Mouse (Mus musculus) embryonic facial prominence, embryonic 13.5 days (tissue): ENCODE data around the gene Gm13285. TPM values are rescaled to one million over a fixed set of nuclear protein-coding genes. Genes with fewer than 3 reads are reported as not detected.
A peak's percentile ranks its signal among the peaks of the same experiment; 100 is the strongest.
"Not testable (repeated sequence)": the region's sequence is repeated elsewhere in the genome, so short reads cannot be mapped to it uniquely, and the experiment has no call there.

Source experiments
- ATAC-seq: fragments of 200-750 bp; cut with Nextera tagmentation; 2 replicates; pipeline ENCODE4 v1.8.0; 2017; ENCODE audit warnings: low read depth; ENCODE audit not compliant: insufficient number of reproducible peaks, insufficient read depth, low FRiP score, low TSS enrichment
- H3K27ac ChIP-seq: fragments of 300-500 bp; sonication (generic); 2 replicates; pipeline ENCODE4 v1.5.1; 2015; ENCODE audit warnings: moderate library complexity, mild to moderate bottlenecking, inconsistent platforms
- H3K27me3 ChIP-seq: fragments of 300-500 bp; sonication (generic); 2 replicates; pipeline ENCODE4 v1.6.1; 2015; ENCODE audit warnings: mild to moderate bottlenecking, inconsistent platforms
- H3K36me3 ChIP-seq: fragments of 300-500 bp; sonication (generic); 2 replicates; pipeline ENCODE4 v1.6.1; 2015; ENCODE audit warnings: mild to moderate bottlenecking, inconsistent platforms
- H3K4me1 ChIP-seq: fragments of 300-500 bp; sonication (generic); 2 replicates; pipeline ENCODE4 v1.6.1; 2015; ENCODE audit warnings: inconsistent platforms
- H3K4me2 ChIP-seq: fragments of 300-500 bp; sonication (generic); 2 replicates; pipeline ENCODE4 v1.6.1; 2015; ENCODE audit warnings: moderate library complexity, mild to moderate bottlenecking, inconsistent platforms
- H3K4me3 ChIP-seq: fragments of 300-500 bp; sonication (generic); 2 replicates; pipeline ENCODE4 v1.5.1; 2015; ENCODE audit warnings: mild to moderate bottlenecking, inconsistent platforms
- H3K9ac ChIP-seq: fragments of 300-500 bp; sonication (generic); 2 replicates; pipeline ENCODE4 v1.6.1; 2015; ENCODE audit warnings: mild to moderate bottlenecking, inconsistent platforms
- H3K9me3 ChIP-seq: fragments of 300-500 bp; sonication (generic); 2 replicates; pipeline ENCODE4 v1.6.1; 2016; ENCODE audit warnings: inconsistent platforms
- WGBS: fragments of 180-500 bp; shearing (Covaris S2); methylation state at CpG from one replicate; pipeline ENCODE4 v1.1.7; 2015; ENCODE audit warnings: mixed read lengths; 5-methylcytosine and 5-hydroxymethylcytosine counted together
- polyA plus RNA-seq: library from polyadenylated mRNA; unstranded; fragments of >200 nt; fragmentation: Nextera tagmentation; extraction: Ambion mirVana; gene quantifications from 2 replicates; pipeline ENCODE4 v1.2.1, GENCODE M21; 2015

The Gm13285 gene
- polyA plus RNA-seq, 1 experiment from 2014 or later: 0.58 TPM

DNA sequence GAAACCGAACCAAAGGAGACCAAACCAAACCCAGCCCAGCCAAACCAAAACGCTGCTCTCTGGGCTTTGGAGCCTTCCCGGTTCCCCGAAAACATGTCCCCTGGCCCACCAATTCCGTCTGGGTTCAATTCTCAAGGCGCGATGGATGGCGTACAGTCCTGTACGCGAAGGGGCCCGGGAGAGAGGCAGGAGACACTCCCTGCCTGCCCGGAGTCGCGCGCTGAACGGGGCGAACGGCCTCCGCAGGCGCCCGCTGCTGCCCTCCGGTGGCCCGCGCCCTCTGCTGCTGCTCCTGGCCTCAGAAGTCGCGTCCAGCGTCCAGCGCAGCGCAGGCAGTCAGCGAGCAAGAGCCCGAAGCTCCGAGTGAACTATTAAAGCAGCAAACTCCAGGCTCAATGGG is 25.9 kb upstream of the Gm13285 start, which contains the start of gene Gm13290:
TSS of gene Gm13290 (plus strand) at position 301 of the 400 bp plus-strand sequence.
- H3K4me2 ChIP-seq, H3K9ac ChIP-seq, H3K9me3 ChIP-seq, ATAC-seq, H3K27me3 ChIP-seq, H3K4me1 ChIP-seq, H3K36me3 ChIP-seq, H3K27ac ChIP-seq, H3K4me3 ChIP-seq: not testable (repeated sequence)
- no CpG with 5 or more reads among the region's 32 CpGs for WGBS

DNA sequence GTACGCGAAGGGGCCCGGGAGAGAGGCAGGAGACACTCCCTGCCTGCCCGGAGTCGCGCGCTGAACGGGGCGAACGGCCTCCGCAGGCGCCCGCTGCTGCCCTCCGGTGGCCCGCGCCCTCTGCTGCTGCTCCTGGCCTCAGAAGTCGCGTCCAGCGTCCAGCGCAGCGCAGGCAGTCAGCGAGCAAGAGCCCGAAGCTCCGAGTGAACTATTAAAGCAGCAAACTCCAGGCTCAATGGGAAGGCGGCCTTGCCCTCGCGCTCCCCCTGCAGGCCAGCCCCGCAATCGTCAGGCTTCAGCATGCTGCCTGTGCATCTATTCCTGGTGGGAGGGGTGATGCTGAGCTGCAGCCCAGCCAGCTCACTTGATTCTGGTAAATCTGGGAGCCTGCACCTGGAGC is 22.8 kb upstream of the Gm13285 start, which contains the start of gene Gm13289:
TSS of gene Gm13289 (plus strand) at position 301 of the 400 bp plus-strand sequence.
- H3K4me3 ChIP-seq, H3K9me3 ChIP-seq, H3K36me3 ChIP-seq, H3K9ac ChIP-seq, ATAC-seq, H3K4me2 ChIP-seq, H3K4me1 ChIP-seq, H3K27ac ChIP-seq, H3K27me3 ChIP-seq: not testable (repeated sequence)
- no CpG with 5 or more reads among the region's 29 CpGs for WGBS

DNA sequence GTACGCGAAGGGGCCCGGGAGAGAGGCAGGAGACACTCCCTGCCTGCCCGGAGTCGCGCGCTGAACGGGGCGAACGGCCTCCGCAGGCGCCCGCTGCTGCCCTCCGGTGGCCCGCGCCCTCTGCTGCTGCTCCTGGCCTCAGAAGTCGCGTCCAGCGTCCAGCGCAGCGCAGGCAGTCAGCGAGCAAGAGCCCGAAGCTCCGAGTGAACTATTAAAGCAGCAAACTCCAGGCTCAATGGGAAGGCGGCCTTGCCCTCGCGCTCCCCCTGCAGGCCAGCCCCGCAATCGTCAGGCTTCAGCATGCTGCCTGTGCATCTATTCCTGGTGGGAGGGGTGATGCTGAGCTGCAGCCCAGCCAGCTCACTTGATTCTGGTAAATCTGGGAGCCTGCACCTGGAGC is 19.9 kb upstream of the Gm13285 start, which contains the start of gene Gm13272:
TSS of gene Gm13272 (plus strand) at position 301 of the 400 bp plus-strand sequence.
- H3K9me3 ChIP-seq, H3K27me3 ChIP-seq, H3K4me2 ChIP-seq, H3K4me3 ChIP-seq, H3K27ac ChIP-seq, H3K9ac ChIP-seq, H3K4me1 ChIP-seq, ATAC-seq, H3K36me3 ChIP-seq: not testable (repeated sequence)
- WGBS: no CpG with 5 or more reads among the region's 29 CpGs

DNA sequence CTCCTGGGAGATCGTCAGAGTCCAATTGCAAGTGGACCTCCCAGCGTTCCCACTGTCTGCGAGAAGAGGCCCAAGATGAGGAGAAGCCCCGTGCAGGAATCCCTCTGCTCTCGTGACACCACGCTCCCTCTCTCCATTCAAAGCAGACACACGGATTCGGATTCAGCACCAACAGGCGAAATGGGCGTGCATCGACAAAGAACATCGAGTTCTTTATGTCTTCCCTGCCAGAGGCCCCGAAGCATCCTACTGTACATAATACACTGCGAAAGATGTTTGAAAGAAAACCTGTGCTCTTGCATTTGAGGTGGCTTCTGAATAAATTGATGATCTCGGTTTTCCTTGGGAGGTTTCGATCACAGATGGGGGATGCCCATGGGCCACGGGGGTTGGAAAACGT is 19.1 kb upstream of the Gm13285 start:
- not testable (repeated sequence) for H3K36me3 ChIP-seq, ATAC-seq
- 41% methylated on average over 16 of the region's 18 CpGs for WGBS

DNA sequence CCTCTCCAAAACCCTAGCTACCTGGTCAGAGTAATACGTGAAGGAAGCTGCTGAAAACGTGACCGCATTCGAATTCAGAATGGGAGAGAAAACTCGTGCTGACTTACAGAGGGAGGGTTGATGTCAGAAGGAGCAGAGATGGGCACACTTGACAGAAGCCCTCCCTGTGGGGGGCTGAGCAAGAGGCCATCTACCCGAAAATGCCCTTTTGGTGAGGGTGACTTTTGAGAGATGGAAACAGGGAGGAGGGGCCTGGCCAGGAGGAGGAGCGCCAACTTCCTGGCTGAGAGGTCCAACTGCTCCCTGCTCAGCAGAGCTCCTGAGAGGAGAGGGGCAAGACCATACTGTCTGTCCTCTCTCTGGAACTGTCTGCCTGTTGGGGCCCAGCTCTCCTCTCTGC is 17.6 kb upstream of the Gm13285 start, which contains the start of gene Ifnz:
TSS of gene Ifnz (plus strand) at position 301 of the 400 bp plus-strand sequence.
- not testable (repeated sequence) for H3K9me3 ChIP-seq, H3K36me3 ChIP-seq, H3K4me1 ChIP-seq, H3K27ac ChIP-seq, H3K27me3 ChIP-seq, ATAC-seq
- Histone ChIP-seq H3K4me2 (peak within 1 kb of the TSS; percentile 47), H3K9ac (0 out of 2 replicates have a peak within 1 kb of the TSS, but pooled peaks have one; percentile 21), H3K4me3 (peak within 1 kb of the TSS; percentile 30)
- WGBS: 15% methylated on average over 5 of the region's 7 CpGs

More for the DNA sequence above, 19.1 kb upstream of the Gm13285 start:
- H3K4me2 ChIP-seq, H3K9me3 ChIP-seq, H3K27me3 ChIP-seq, H3K27ac ChIP-seq, H3K4me1 ChIP-seq, H3K9ac ChIP-seq, H3K4me3 ChIP-seq: not testable (repeated sequence)

DNA sequence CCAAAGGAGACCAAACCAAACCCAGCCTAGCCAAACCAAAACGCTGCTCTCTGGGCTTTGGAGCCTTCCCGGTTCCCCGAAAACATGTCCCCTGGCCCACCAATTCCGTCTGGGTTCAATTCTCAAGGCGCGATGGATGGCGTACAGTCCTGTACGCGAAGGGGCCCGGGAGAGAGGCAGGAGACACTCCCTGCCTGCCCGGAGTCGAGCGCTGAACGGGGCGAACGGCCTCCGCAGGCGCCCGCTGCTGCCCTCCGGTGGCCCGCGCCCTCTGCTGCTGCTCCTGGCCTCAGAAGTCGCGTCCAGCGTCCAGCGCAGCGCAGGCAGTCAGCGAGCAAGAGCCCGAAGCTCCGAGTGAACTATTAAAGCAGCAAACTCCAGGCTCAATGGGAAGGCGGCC is 17.1 kb upstream of the Gm13285 start:
- not testable (repeated sequence) for ATAC-seq, H3K27me3 ChIP-seq, H3K4me1 ChIP-seq, H3K9me3 ChIP-seq, H3K27ac ChIP-seq, H3K36me3 ChIP-seq
- H3K4me3 ChIP-seq: peak overlapping the region; percentile 30
- H3K9ac ChIP-seq: 0 out of 2 replicates have a peak overlapping the region, but pooled peaks have one; percentile 21
- WGBS: 0% methylated on average over 14 of the region's 31 CpGs
- H3K4me2 ChIP-seq: peak overlapping the region; percentile 47

DNA sequence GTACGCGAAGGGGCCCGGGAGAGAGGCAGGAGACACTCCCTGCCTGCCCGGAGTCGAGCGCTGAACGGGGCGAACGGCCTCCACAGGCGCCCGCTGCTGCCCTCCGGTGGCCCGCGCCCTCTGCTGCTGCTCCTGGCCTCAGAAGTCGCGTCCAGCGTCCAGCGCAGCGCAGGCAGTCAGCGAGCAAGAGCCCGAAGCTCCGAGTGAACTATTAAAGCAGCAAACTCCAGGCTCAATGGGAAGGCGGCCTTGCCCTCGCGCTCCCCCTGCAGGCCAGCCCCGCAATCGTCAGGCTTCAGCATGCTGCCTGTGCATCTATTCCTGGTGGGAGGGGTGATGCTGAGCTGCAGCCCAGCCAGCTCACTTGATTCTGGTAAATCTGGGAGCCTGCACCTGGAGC is 14.1 kb upstream of the Gm13285 start, which contains the start of gene Gm13276:
TSS of gene Gm13276 (plus strand) at position 301 of the 400 bp plus-strand sequence.
- not testable (repeated sequence) for H3K36me3 ChIP-seq, ATAC-seq, H3K9ac ChIP-seq, H3K9me3 ChIP-seq, H3K27me3 ChIP-seq, H3K4me3 ChIP-seq, H3K4me2 ChIP-seq, H3K27ac ChIP-seq, H3K4me1 ChIP-seq
- no CpG with 5 or more reads among the region's 27 CpGs for WGBS

DNA sequence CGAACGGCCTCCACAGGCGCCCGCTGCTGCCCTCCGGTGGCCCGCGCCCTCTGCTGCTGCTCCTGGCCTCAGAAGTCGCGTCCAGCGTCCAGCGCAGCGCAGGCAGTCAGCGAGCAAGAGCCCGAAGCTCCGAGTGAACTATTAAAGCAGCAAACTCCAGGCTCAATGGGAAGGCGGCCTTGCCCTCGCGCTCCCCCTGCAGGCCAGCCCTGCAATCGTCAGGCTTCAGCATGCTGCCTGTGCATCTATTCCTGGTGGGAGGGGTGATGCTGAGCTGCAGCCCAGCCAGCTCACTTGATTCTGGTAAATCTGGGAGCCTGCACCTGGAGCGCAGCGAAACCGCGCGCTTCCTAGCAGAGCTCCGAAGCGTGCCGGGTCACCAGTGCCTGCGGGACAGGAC is 11.1 kb upstream of the Gm13285 start, which contains the start of gene Gm13277:
TSS of gene Gm13277 (plus strand) at position 231 of the 400 bp plus-strand sequence.
- not testable (repeated sequence) for H3K4me3 ChIP-seq, H3K27ac ChIP-seq, H3K4me2 ChIP-seq, H3K27me3 ChIP-seq, ATAC-seq, H3K4me1 ChIP-seq, H3K9me3 ChIP-seq, H3K36me3 ChIP-seq, H3K9ac ChIP-seq
- WGBS: 2% methylated on average over 4 of the region's 28 CpGs

DNA sequence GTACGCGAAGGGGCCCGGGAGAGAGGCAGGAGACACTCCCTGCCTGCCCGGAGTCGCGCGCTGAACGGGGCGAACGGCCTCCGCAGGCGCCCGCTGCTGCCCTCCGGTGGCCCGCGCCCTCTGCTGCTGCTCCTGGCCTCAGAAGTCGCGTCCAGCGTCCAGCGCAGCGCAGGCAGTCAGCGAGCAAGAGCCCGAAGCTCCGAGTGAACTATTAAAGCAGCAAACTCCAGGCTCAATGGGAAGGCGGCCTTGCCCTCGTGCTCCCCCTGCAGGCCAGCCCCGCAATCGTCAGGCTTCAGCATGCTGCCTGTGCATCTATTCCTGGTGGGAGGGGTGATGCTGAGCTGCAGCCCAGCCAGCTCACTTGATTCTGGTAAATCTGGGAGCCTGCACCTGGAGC is 8.2 kb upstream of the Gm13285 start, which contains the start of gene Gm13278:
TSS of gene Gm13278 (plus strand) at position 301 of the 400 bp plus-strand sequence.
- not testable (repeated sequence) for H3K27ac ChIP-seq, H3K36me3 ChIP-seq, H3K4me2 ChIP-seq, H3K9ac ChIP-seq, H3K9me3 ChIP-seq, ATAC-seq, H3K4me3 ChIP-seq, H3K4me1 ChIP-seq, H3K27me3 ChIP-seq
- WGBS: no CpG with 5 or more reads among the region's 28 CpGs

DNA sequence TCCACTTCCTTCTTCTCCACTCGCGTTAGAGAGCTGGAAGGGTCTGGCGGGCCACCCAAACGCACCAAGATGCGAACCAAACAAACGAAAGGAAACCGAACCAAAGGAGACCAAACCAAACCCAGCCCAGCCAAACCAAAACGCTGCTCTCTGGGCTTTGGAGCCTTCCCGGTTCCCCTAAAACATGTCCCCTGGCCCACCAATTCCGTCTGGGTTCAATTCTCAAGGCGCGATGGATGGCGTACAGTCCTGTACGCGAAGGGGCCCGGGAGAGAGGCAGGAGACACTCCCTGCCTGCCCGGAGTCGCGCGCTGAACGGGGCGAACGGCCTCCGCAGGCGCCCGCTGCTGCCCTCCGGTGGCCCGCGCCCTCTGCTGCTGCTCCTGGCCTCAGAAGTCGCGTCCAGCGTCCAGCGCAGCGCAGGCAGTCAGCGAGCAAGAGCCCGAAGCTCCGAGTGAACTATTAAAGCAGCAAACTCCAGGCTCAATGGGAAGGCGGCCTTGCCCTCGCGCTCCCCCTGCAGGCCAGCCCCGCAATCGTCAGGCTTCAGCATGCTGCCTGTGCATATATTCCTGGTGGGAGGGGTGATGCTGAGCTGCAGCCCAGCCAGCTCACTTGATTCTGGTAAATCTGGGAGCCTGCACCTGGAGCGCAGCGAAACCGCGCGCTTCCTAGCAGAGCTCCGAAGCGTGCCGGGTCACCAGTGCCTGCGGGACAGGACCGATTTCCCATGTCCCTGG is 5.4 kb upstream of the Gm13285 start, which contains the start of gene Gm13275:
TSS of gene Gm13275 (plus strand) at position 552 of the 740 bp plus-strand sequence.
- not testable (repeated sequence) for H3K27me3 ChIP-seq, H3K9ac ChIP-seq, H3K4me1 ChIP-seq, H3K4me3 ChIP-seq, ATAC-seq, H3K9me3 ChIP-seq, H3K27ac ChIP-seq, H3K36me3 ChIP-seq, H3K4me2 ChIP-seq
- WGBS: 0% methylated on average over 16 of the region's 52 CpGs

DNA sequence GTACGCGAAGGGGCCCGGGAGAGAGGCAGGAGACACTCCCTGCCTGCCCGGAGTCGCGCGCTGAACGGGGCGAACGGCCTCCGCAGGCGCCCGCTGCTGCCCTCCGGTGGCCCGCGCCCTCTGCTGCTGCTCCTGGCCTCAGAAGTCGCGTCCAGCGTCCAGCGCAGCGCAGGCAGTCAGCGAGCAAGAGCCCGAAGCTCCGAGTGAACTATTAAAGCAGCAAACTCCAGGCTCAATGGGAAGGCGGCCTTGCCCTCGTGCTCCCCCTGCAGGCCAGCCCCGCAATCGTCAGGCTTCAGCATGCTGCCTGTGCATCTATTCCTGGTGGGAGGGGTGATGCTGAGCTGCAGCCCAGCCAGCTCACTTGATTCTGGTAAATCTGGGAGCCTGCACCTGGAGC is 2.4 kb upstream of the Gm13285 start, which contains the start of gene Gm13279:
TSS of gene Gm13279 (plus strand) at position 301 of the 400 bp plus-strand sequence.
- not testable (repeated sequence) for H3K4me1 ChIP-seq, H3K4me3 ChIP-seq, H3K36me3 ChIP-seq, H3K4me2 ChIP-seq, H3K27ac ChIP-seq, H3K9ac ChIP-seq, ATAC-seq, H3K9me3 ChIP-seq, H3K27me3 ChIP-seq
- WGBS: no CpG with 5 or more reads among the region's 28 CpGs

DNA sequence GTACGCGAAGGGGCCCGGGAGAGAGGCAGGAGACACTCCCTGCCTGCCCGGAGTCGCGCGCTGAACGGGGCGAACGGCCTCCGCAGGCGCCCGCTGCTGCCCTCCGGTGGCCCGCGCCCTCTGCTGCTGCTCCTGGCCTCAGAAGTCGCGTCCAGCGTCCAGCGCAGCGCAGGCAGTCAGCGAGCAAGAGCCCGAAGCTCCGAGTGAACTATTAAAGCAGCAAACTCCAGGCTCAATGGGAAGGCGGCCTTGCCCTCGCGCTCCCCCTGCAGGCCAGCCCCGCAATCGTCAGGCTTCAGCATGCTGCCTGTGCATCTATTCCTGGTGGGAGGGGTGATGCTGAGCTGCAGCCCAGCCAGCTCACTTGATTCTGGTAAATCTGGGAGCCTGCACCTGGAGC is 3.5 kb downstream of the Gm13285 start, which contains the start of gene Gm13287:
TSS of gene Gm13287 (plus strand) at position 301 of the 400 bp plus-strand sequence.
- not testable (repeated sequence) for H3K4me3 ChIP-seq, H3K27me3 ChIP-seq, H3K9me3 ChIP-seq, ATAC-seq, H3K4me1 ChIP-seq, H3K27ac ChIP-seq, H3K9ac ChIP-seq, H3K36me3 ChIP-seq
- no CpG with 5 or more reads among the region's 29 CpGs for WGBS
- H3K4me2 ChIP-seq: peak within 1 kb of the TSS; percentile 35; the same call in 1 of the 2 replicates
